Mouse (Mus musculus) thymus, postnatal 36 days (tissue): ENCODE data around the gene Pip4p1.
"Not testable (repeated sequence)": the region's sequence is repeated elsewhere in the genome, so short reads cannot be mapped to it uniquely, and the experiment has no call there.

ENCODE experiments used
- DNase-seq, 2 experiments: peaks; one replicate each; pipeline ENCODE4 v3.0.0; 2022; ENCODE audit warnings: mixed read lengths in 2 of 2

Gene Pip4p1

GRCm38 (mm10) chr14:50938119-50938908 is 7.7 kb upstream of the Pip4p1 start:
- no peak for DNase-seq

GRCm38 (mm10) chr14:50936649-50937048 is 6.0 kb upstream of the Pip4p1 start:
- no peak for DNase-seq

GRCm38 (mm10) chr14:50931493-50932020 is 901 bp upstream of the Pip4p1 start:
- no peak for DNase-seq

GRCm38 (mm10) chr14:50930377-50930753 is 291 bp downstream of the Pip4p1 start:
- no peak for DNase-seq

GRCm38 (mm10) chr14:50929951-50930350 is 705 bp downstream of the Pip4p1 start:
- DNase-seq, result no peak

- DNase-seq, result no peak
Observed at GRCm38 (mm10) chr14:50927366-50927765, 3.3 kb downstream of the Pip4p1 start.

GRCm38 (mm10) chr14:50925111-50925920 is 5.3 kb downstream of the Pip4p1 start:
- no peak for DNase-seq

- peak; percentile 95 to 96 for DNase-seq
Observed at GRCm38 (mm10) chr14:50924281-50925064, 6.2 kb downstream of the Pip4p1 start, which contains the start of the genes Osgep and Apex1. Gene Osgep (minus strand): TSS chr14:50924893. Gene Apex1 (plus strand): TSS chr14:50924968.

GRCm38 (mm10) chr14:50923437-50923836 is 7.2 kb downstream of the Pip4p1 start:
- DNase-seq, result not testable (repeated sequence)

GRCm38 (mm10) chr14:50911356-50911755 is 19.3 kb downstream of the Pip4p1 start:
- no peak for DNase-seq

- DNase-seq, result no peak
Observed at GRCm38 (mm10) chr14:50908126-50908525, 22.5 kb downstream of the Pip4p1 start.

GRCm38 (mm10) chr14:50905327-50905726 is 25.3 kb downstream of the Pip4p1 start:
- not testable (repeated sequence) for DNase-seq

GRCm38 (mm10) chr14:50904828-50905129 is 25.9 kb downstream of the Pip4p1 start:
- DNase-seq, result no peak

GRCm38 (mm10) chr14:50903973-50904827 is 26.5 kb downstream of the Pip4p1 start:
- no peak for DNase-seq

GRCm38 (mm10) chr14:50897992-50898391 is 32.7 kb downstream of the Pip4p1 start:
- not testable (repeated sequence) for DNase-seq

GRCm38 (mm10) chr14:50897374-50897765 is 33.3 kb downstream of the Pip4p1 start, which contains the start of gene Klhl33:
Gene Klhl33 (minus strand): TSS chr14:50897507.
- no peak for DNase-seq

GRCm38 (mm10) chr14:50896747-50897373 is 33.8 kb downstream of the Pip4p1 start:
- no peak for DNase-seq

- DNase-seq, result no peak
Observed at GRCm38 (mm10) chr14:50895985-50896746, 34.5 kb downstream of the Pip4p1 start.

GRCm38 (mm10) chr14:50895407-50895806 is 35.2 kb downstream of the Pip4p1 start:
- DNase-seq, result no peak
